Mouse (Mus musculus) bone marrow macrophage, adult 2 months (primary cell): Measurements from ENCODE around the gene Idh3a. TPM values are rescaled to one million over a fixed set of nuclear protein-coding genes. Genes with fewer than 3 reads are reported as not detected.

Experiments used
- H3K27ac ChIP-seq: 2 replicates; pipeline ENCODE4 v1.5.1; 2012; ENCODE audit warnings: low read depth, low read length; ENCODE audit not compliant: insufficient read depth
- H3K4me1 ChIP-seq: 2 replicates; pipeline ENCODE4 v1.6.1; 2012; ENCODE audit warnings: low read length; ENCODE audit not compliant: control insufficient read depth, insufficient read depth
- H3K4me3 ChIP-seq: 2 replicates; pipeline ENCODE4 v1.5.1; 2012; ENCODE audit warnings: mild to moderate bottlenecking, low read length, moderate library complexity; ENCODE audit not compliant: insufficient read depth
- CTCF ChIP-seq: IDR thresholded peaks from 2 replicates; pipeline ENCODE4 v1.5.1; 2012; ENCODE audit warnings: low read depth, mild to moderate bottlenecking, low read length, moderate library complexity
- POLR2A ChIP-seq: IDR thresholded peaks from 2 replicates; pipeline ENCODE4 v1.6.1; 2012; ENCODE audit warnings: mild to moderate bottlenecking, low read depth, low read length, borderline replicate concordance
- polyA plus RNA-seq: library from polyadenylated mRNA; stranded (reverse); fragments of >200 nt; gene quantifications from 2 replicates; pipeline ENCODE4 v1.2.4, GENCODE M21; 2012; ENCODE audit not compliant: missing spikeins, insufficient read depth, insufficient read length

The Idh3a gene
- polyA plus RNA-seq, 1 experiment: 19.2 TPM

- Histone ChIP-seq H3K4me3 (no peak overlapping the region), H3K4me1 (peaks cover 6% of the 10 kb centered on the region), H3K27ac (no peak overlapping the region)
- TF ChIP-seq CTCF: no peak
- no peak for TF ChIP-seq POLR2A
These were observed 60.1 kb downstream of the Idh3a start for GRCm38 (mm10) chr9:54646252-54646651.

- TF ChIP-seq POLR2A (no peak), CTCF (no peak)
- no peak overlapping the region for H3K27ac ChIP-seq
- H3K4me1 ChIP-seq: peaks cover 2% of the 10 kb centered on the region
These were observed 61.3 kb downstream of the Idh3a start for GRCm38 (mm10) chr9:54647456-54647855.

GRCm38 (mm10) chr9:54649360-54649759, 63.2 kb downstream of the Idh3a start:
- Histone ChIP-seq H3K4me1 (no peaks in the 10 kb centered on the region), H3K4me3 (no peak overlapping the region), H3K27ac (no peak overlapping the region)
- TF ChIP-seq POLR2A: no peak
- no peak for TF ChIP-seq CTCF

More at GRCm38 (mm10) chr9:54647456-54647855, 61.3 kb downstream of the Idh3a start:
- H3K4me3 ChIP-seq: no peak overlapping the region

DNA sequence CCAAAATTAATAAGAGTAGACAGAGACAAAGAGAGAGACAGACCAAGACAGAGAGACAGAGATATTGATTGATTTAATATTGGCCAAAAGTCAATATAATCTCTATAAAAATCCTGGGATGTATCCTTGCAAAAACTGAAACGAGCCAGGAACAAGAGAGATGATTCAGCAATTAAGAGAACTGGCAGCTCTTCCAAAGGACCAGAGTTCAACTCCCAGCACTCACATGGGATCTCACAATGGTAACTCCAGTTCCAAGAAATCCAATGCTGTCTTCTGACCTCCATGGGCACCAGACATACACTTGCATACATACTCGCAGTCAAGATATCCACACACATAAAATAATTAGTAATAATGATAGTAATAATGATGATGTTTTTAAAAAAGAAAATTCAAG, 66.6 kb downstream of the Idh3a start:
- no peaks in the 10 kb centered on the region for H3K4me1 ChIP-seq
- no peak overlapping the region for H3K27ac ChIP-seq
- no peak for TF ChIP-seq POLR2A
- TF ChIP-seq CTCF: no peak
- no peak overlapping the region for H3K4me3 ChIP-seq

Other genes with a start within 250 kb of the Idh3a start
- gene Dmxl2, start 84.7 kb upstream of the Idh3a start, polyA plus RNA-seq: 34.5 and 37.1 TPM in 2 replicates
- gene Sh2d7, start 47.4 kb upstream of the Idh3a start, polyA plus RNA-seq: not detected in 2 replicates
- gene Cib2, start 26.1 kb upstream of the Idh3a start, polyA plus RNA-seq: 14.4 and 14.6 TPM in 2 replicates
- not detected in 2 replicates for gene Acsbg1, start 75.5 kb downstream of the Idh3a start, polyA plus RNA-seq
- 0.19 and 0.27 TPM in 2 replicates for gene Dnaja4, start 112.5 kb downstream of the Idh3a start, polyA plus RNA-seq
- 32.7 and 39.9 TPM in 2 replicates for gene Wdr61, start 148.2 kb downstream of the Idh3a start, polyA plus RNA-seq
- gene Crabp1, start 178.4 kb downstream of the Idh3a start, polyA plus RNA-seq: not detected in 2 replicates